Mouse (Mus musculus) liver, adult 2 months (tissue): ENCODE results near the gene Mthfd2l.

ENCODE experiments used
- CTCF ChIP-seq: fragments of 200-500 bp; IDR thresholded peaks from 2 replicates; pipeline ENCODE4 v1.5.1; 2011; ENCODE audit warnings: low read depth, low read length, control low read depth
- POLR2A ChIP-seq: fragments of 200-500 bp; IDR thresholded peaks from 2 replicates; pipeline ENCODE4 v1.6.1; 2011; ENCODE audit warnings: low read length, control low read depth; ENCODE audit not compliant: insufficient read depth; ENCODE audit errors: extremely low read depth

- TF ChIP-seq CTCF (no peak), POLR2A (no peak)
Observed at GRCm38 (mm10) chr5:91037756-91038155, 106.8 kb downstream of the Mthfd2l start.
